Mouse (Mus musculus) hindbrain, embryonic 11.5 days (tissue): ENCODE results near the gene Fgfr2. TPM values are rescaled to one million over a fixed set of nuclear protein-coding genes. Genes with fewer than 3 reads are reported as not detected.

ENCODE experiments used
- ATAC-seq: fragments of 200-750 bp; cut with Nextera tagmentation; 2 replicates; pipeline ENCODE4 v1.8.0; 2017; ENCODE audit warnings: mild to moderate bottlenecking, moderate TSS enrichment, moderate library complexity; ENCODE audit not compliant: low FRiP score
- DNase-seq: peaks from one replicate; pipeline ENCODE4 v3.0.0-alpha.2; 2015; ENCODE audit warnings: low spot score
- H3K27ac ChIP-seq: fragments of 300-500 bp; sonication (generic); 2 replicates; pipeline ENCODE4 v1.5.1; 2014; ENCODE audit warnings: mild to moderate bottlenecking, low read depth, low read length
- H3K27me3 ChIP-seq: fragments of 300-500 bp; sonication (generic); 2 replicates; pipeline ENCODE4 v1.6.1; 2014; ENCODE audit warnings: mild to moderate bottlenecking, low read length, moderate library complexity, mixed read lengths; ENCODE audit not compliant: control insufficient read depth, insufficient read depth
- H3K36me3 ChIP-seq: fragments of 300-500 bp; sonication (generic); 2 replicates; pipeline ENCODE4 v1.6.1; 2014; ENCODE audit warnings: mild to moderate bottlenecking, low read length, moderate library complexity, mixed read lengths; ENCODE audit not compliant: control insufficient read depth, insufficient read depth
- H3K4me1 ChIP-seq: fragments of 300-500 bp; sonication (generic); replicated peaks from 2 replicates; pipeline ENCODE4 v1.6.1; 2014; ENCODE audit warnings: low read length, mixed read lengths; ENCODE audit not compliant: control insufficient read depth, insufficient read depth
- H3K4me2 ChIP-seq: fragments of 300-500 bp; sonication (generic); replicated peaks from 2 replicates; pipeline ENCODE4 v1.6.1; 2014; ENCODE audit warnings: mild to moderate bottlenecking, low read depth, low read length
- H3K4me3 ChIP-seq: fragments of 300-500 bp; sonication (generic); 2 replicates; pipeline ENCODE4 v1.5.1; 2014; ENCODE audit warnings: low read depth, low read length
- H3K9ac ChIP-seq: fragments of 300-500 bp; sonication (generic); 2 replicates; pipeline ENCODE4 v1.6.1; 2014; ENCODE audit warnings: low read depth, low read length
- H3K9me3 ChIP-seq: fragments of 300-500 bp; sonication (generic); 2 replicates; pipeline ENCODE4 v1.6.1; 2016; ENCODE audit warnings: low read length; ENCODE audit not compliant: control insufficient read depth
- WGBS: fragments of 180-500 bp; shearing (Covaris S2); extraction: QIAGEN DNeasy Blood & Tissue Kit; methylation state at CpG from one replicate; pipeline ENCODE4 v1.1.7; 2014; 5-methylcytosine and 5-hydroxymethylcytosine counted together
- polyA plus RNA-seq: library from polyadenylated mRNA; unstranded; fragments of >200 nt; fragmentation: Nextera tagmentation; extraction: Ambion mirVana; gene quantifications from 2 replicates; pipeline ENCODE4 v1.2.1, GENCODE M21; 2014

Gene Fgfr2
- polyA plus RNA-seq, 1 experiment from 2014 or later, result 71.3 TPM

DNA sequence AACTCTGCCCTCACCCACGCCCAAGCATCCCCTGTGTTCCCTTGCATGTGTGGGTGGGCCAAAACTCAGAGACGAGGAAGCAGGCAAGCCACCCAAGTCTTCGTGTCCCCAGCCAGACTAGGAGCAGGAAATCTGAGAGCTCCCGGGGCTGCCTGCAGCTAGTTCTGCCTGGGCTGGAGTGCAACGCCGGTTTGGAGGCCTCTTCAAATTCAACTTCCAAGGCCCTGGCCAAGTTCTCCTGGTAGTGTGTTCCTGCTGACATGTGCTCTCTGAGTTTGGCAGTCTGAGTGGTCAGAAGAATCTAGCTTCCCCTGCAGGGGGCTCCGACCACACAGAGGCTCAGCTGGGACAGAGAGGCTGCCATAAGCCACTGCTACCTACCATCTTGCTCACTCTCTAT lies 2948.6 kb downstream of the Fgfr2 start:
- H3K9me3 ChIP-seq, result no peaks in the 10 kb centered on the region
- peaks cover 8% of the 10 kb centered on the region; the same call in 1 of the 2 replicates for H3K36me3 ChIP-seq
- no peaks in the 10 kb centered on the region for H3K4me1 ChIP-seq
- no peak overlapping the region for H3K4me2 ChIP-seq
- no peak overlapping the region for H3K4me3 ChIP-seq
- H3K9ac ChIP-seq, result no peak overlapping the region
- ATAC-seq (no peak), DNase-seq (no peak)
- no peak overlapping the region for H3K27ac ChIP-seq
- H3K27me3 ChIP-seq, result no peaks in the 10 kb centered on the region
- 78% methylated on average over 7 of the region's 7 CpGs for WGBS

DNA sequence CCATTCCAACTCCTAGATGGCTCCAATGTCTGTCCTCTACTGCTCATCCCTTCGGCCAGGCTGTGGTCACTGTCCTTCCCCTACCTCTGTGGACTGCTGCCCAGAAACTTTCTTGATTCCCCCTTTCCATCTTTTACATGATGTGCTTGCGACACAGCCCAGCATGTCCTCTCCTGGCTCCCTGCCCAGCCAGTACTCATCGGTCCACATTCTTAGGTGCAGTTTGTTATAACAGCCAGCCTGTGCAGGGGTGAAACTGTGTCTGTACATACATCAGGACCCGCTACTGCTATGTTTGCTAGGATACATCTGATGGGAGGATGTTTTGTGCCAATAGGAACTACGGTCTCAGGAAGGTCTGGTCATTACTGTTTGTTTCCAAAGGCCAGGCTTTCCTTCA lies 2949.2 kb downstream of the Fgfr2 start:
- H3K36me3 ChIP-seq, result peaks cover 8% of the 10 kb centered on the region; the same call in 1 of the 2 replicates
- no peaks in the 10 kb centered on the region for H3K4me1 ChIP-seq
- DNase-seq (no peak), ATAC-seq (no peak)
- no peaks in the 10 kb centered on the region for H3K9me3 ChIP-seq
- H3K9ac ChIP-seq, result no peak overlapping the region
- no peak overlapping the region for H3K27ac ChIP-seq
- no peak overlapping the region for H3K4me3 ChIP-seq
- no peaks in the 10 kb centered on the region for H3K27me3 ChIP-seq
- H3K4me2 ChIP-seq, result no peak overlapping the region
- 83% methylated on average over 5 of the region's 5 CpGs for WGBS

DNA sequence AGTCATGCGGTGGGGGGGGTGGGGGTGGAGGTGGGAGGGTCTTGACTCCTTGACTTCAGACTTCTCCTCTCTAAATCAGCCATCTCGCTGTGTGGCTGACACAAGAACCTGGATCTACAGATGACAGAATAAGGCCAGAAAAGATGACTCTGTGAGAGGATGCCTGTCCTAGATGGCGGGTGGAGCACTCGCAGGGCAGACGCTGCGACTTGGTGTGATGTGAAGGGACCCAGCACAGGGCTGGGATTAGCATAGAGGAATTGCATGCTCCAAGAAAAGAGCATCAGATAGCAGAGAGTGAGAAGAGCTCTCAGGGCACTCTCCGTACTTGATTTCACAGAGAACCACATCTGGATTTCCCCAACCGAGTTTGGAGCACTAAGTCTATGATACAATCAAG lies 2953.0 kb downstream of the Fgfr2 start:
- ATAC-seq, result no peak
- no peak overlapping the region for H3K9ac ChIP-seq
- no peaks in the 10 kb centered on the region for H3K9me3 ChIP-seq
- 72% methylated on average over 8 of the region's 8 CpGs for WGBS
- H3K27ac ChIP-seq, result no peak overlapping the region
- H3K4me1 ChIP-seq, result no peaks in the 10 kb centered on the region
- H3K36me3 ChIP-seq, result peaks cover 5% of the 10 kb centered on the region; the same call in 1 of the 2 replicates
- no peak for DNase-seq
- H3K4me2 ChIP-seq, result no peak overlapping the region
- H3K27me3 ChIP-seq, result no peaks in the 10 kb centered on the region
- H3K4me3 ChIP-seq, result no peak overlapping the region

DNA sequence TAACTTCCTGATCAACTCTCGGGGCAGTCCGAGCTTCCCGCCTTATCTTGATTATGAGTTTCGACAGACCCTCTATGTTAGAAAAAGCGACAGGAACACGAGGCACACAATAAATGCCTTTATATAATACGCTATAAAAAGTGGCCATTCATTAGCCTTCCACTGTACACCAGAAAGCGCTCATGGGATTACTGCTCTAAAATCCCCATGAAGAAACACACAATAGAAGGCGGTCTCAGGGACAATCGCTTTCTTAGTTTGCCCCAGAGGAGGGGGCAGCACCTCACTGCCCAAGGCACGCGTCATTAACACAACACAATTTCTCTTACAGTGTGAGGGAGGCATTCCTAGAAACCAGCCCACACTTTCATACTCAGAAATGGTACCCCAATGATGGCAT lies 2954.9 kb downstream of the Fgfr2 start:
- no peak for DNase-seq
- Histone ChIP-seq H3K9me3 (no peaks in the 10 kb centered on the region), H3K27ac (no peak overlapping the region), H3K4me3 (no peak overlapping the region), H3K4me2 (no peak overlapping the region), H3K27me3 (no peaks in the 10 kb centered on the region), H3K4me1 (no peaks in the 10 kb centered on the region), H3K36me3 (peaks cover 5% of the 10 kb centered on the region; the same call in 1 of the 2 replicates), H3K9ac (no peak overlapping the region)
- WGBS, result 65% methylated on average over 12 of the region's 12 CpGs
- no peak for ATAC-seq

DNA sequence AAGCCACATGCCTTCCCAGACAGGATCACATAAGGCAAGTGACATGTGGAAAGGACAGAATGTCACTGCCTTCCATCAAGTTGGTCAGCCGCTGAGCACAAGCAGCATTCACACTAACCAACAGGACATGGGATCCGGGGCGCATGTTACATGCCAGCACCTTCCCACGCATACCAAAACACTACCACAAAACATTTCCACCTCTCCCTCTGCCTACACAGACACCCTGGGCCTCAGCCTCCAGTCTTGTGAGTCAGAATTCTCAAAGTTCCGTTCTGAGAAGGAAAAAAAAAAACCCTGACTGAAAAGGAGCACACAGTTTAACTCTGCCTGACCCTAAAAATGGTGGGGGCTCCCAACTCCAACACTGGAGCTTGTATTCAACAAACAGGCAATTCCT lies 2955.9 kb downstream of the Fgfr2 start:
- WGBS, result 86% methylated on average over 5 of the region's 5 CpGs
- Histone ChIP-seq H3K9me3 (no peaks in the 10 kb centered on the region), H3K9ac (no peak overlapping the region), H3K36me3 (peaks cover 5% of the 10 kb centered on the region; the same call in 1 of the 2 replicates), H3K4me1 (no peaks in the 10 kb centered on the region), H3K27ac (no peak overlapping the region), H3K27me3 (no peaks in the 10 kb centered on the region), H3K4me3 (no peak overlapping the region), H3K4me2 (no peak overlapping the region)
- ATAC-seq (no peak), DNase-seq (no peak)

DNA sequence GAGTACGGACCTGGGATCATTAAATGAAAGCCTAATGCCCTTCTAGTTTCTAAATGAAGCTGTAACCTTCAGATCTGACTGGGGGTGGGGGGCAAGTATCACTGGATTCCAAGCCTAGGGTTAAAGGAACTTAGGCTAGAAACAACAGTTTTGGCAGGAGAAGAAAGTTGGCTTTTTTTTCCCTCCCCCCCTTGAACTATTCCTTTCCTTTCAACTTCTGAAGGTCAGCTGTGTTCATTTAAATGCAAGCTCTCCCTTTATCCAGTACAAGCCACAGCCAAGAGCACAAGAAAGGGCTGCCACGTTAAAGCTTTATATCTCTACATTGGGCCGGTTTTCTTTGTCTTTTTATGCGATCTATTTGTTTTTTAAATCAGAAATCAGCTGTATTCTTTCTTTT lies 2957.0 kb downstream of the Fgfr2 start:
- Histone ChIP-seq H3K27ac (no peak overlapping the region), H3K9me3 (no peaks in the 10 kb centered on the region), H3K9ac (no peak overlapping the region), H3K4me1 (no peaks in the 10 kb centered on the region), H3K36me3 (no peaks in the 10 kb centered on the region), H3K4me3 (no peak overlapping the region), H3K4me2 (no peak overlapping the region), H3K27me3 (no peaks in the 10 kb centered on the region)
- ATAC-seq, result no peak
- WGBS, result 58% methylated on average over 4 of the region's 4 CpGs
- DNase-seq, result no peak

DNA sequence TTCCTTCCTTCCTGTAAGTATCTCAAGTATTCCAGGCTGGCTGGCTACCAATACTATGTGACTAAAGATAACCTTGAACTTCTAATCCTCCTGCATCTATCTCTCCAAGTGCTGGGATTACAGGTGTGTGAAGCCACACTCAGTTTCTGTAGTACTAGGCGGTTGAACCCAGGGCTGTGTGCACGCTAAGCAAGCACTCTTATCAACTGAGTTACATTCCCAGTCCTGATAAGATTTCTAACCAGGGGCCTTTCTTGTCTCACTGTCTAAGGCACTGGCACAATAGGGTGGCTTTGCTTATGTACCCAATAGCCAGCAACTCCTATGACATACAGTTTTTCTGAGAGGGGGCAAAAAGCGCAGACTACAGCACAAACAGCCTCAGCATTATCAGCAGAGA lies 2957.7 kb downstream of the Fgfr2 start:
- no peak for DNase-seq
- Histone ChIP-seq H3K4me3 (no peak overlapping the region), H3K4me2 (no peak overlapping the region), H3K27me3 (no peaks in the 10 kb centered on the region), H3K27ac (no peak overlapping the region), H3K9ac (no peak overlapping the region), H3K4me1 (no peaks in the 10 kb centered on the region), H3K9me3 (no peaks in the 10 kb centered on the region), H3K36me3 (no peaks in the 10 kb centered on the region)
- no peak for ATAC-seq
- WGBS, result 88% methylated on average over 3 of the region's 3 CpGs

DNA sequence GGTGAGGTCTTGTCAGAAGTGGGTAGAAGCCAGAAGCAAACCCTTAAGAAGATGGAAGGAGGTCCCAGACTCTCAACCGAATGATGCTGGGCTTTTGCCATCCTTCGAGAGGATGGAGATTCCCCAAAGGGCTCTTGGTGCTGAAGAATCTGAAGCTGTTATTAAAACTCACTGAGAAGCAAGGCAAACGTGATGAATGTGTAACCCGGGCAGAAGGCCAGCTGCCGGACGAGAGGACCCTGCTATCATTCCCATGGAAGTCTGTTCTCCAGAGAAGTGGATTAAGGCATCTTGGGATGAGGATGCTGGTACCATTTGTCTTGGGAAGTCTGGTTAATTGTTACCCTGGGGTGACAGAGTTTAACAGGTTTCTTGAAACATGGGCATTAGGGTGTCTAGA lies 2960.4 kb downstream of the Fgfr2 start:
- no peak overlapping the region for H3K9ac ChIP-seq
- no peak overlapping the region for H3K27ac ChIP-seq
- ATAC-seq (no peak), DNase-seq (no peak)
- no peak overlapping the region for H3K4me3 ChIP-seq
- 89% methylated on average over 6 of the region's 6 CpGs for WGBS
- no peaks in the 10 kb centered on the region for H3K4me1 ChIP-seq
- no peaks in the 10 kb centered on the region for H3K27me3 ChIP-seq
- H3K4me2 ChIP-seq, result no peak overlapping the region
- no peaks in the 10 kb centered on the region for H3K9me3 ChIP-seq
- no peaks in the 10 kb centered on the region for H3K36me3 ChIP-seq

DNA sequence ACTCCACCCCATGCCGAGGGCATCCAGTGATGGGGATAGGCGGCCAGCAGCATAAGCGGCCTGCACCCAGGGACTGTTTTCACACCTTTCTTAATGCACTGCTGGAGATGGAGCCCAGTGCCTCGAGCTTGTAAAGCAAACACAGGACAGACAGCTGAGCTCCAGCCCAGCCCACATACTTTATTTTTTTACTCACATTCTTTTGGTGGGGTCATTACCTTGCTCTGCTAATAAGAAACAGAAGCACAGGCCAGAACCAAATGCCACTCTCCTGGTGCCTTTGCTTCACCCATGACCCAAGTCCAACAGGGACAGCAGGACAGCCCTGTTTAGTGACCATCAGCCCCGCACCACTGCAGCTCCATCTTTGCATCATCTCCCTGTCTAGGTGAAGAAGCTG lies 2961.6 kb downstream of the Fgfr2 start:
- 69% methylated on average over 5 of the region's 5 CpGs for WGBS
- ATAC-seq (no peak), DNase-seq (no peak)
- Histone ChIP-seq H3K9ac (no peak overlapping the region), H3K4me3 (no peak overlapping the region), H3K4me2 (no peak overlapping the region), H3K27me3 (no peaks in the 10 kb centered on the region), H3K4me1 (no peaks in the 10 kb centered on the region), H3K9me3 (no peaks in the 10 kb centered on the region), H3K27ac (no peak overlapping the region), H3K36me3 (no peaks in the 10 kb centered on the region)
